Mouse (Mus musculus): ENCODE results near the gene Rgs13. TPM values are rescaled to one million over a fixed set of nuclear protein-coding genes. Genes with fewer than 3 reads are reported as not detected.

The Rgs13 gene
- polyA plus RNA-seq, 1 experiment from 2014 or later: 0.14 TPM

DNA sequence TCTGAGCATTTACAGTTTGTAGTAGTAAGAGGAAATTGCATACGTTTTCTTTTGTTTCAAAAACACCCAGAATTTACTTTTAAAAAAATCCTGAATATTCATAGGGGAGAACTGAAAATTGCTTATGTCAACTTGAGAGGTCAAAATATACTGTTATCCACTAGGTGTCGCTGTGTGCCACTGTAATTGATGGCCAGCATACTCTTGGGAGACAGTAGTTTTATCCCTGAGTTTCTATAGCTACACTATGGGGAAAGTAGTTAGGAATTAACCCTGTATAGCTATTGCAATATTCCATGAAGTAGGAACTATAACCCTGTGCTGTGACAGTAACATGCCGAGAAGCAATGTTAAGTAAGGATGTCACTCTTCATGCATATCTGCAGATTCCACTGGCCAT, 20.5 kb upstream of the Rgs13 start:
- 31% methylated on average over 3 of the region's 3 CpGs for WGBS
- no peaks in the 10 kb centered on the region for H3K27me3 ChIP-seq (ENCODE audit: control insufficient read depth, insufficient read depth, low read length)
- H3K9ac ChIP-seq (replicated peaks; ENCODE audit: low read length): no peak overlapping the region
- H3K4me3 ChIP-seq (ENCODE audit: low read depth, low read length): no peak overlapping the region
- H3K27ac ChIP-seq (replicated peaks; ENCODE audit: low read depth, low read length): no peak overlapping the region
- no peak for ATAC-seq (replicated peaks; ENCODE audit: insufficient number of reproducible peaks, low FRiP score, low TSS enrichment, low read depth)
- H3K4me1 ChIP-seq (ENCODE audit: control insufficient read depth, insufficient read depth, low read length): no peaks in the 10 kb centered on the region
- no peaks in the 10 kb centered on the region for H3K9me3 ChIP-seq (replicated peaks; ENCODE audit: control insufficient read depth, low read length)
- peak; percentile 82 for DNase-seq (ENCODE audit: low spot score)
- H3K4me2 ChIP-seq (ENCODE audit: low read depth, low read length): no peak overlapping the region
- no peaks in the 10 kb centered on the region for H3K36me3 ChIP-seq (replicated peaks; ENCODE audit: control insufficient read depth, insufficient read depth, low read depth, low read length)

DNA sequence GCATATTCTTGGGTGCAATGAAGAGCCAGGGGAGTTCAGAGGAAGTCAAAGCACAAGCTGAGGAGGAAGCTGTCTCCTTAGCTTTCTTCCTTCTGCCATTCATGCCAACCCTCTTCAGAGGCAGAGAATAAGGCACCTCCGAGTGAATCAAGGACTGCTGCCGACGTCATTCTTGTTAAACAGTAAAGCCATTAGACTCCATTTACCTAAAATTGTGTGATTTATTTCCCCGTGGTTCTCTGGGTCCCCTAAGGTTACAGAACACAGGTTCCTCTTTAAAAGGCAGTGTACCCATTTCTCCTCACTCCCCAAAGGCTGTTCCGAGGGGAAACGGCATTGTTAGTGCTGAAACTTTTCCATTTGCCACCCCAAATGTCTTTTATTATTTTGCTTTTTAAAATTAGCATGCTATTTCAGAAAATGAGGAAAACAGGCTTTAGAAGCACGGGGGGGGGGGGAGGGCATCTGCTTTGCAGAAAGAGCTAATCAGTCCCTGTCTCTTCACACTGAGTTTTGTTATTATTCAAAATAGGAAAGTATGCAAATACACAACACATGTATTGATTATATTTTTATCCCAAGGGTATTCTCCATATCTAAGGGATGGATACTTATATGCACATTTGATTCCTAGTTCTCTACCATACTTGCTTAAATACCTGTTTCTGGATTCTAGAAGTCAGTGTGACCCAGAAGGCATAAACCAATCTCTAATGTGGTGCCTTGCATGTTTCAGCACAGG, 9.7 kb upstream of the Rgs13 start:
- H3K9me3 ChIP-seq (replicated peaks; ENCODE audit: control insufficient read depth, low read length): no peaks in the 10 kb centered on the region
- H3K36me3 ChIP-seq (replicated peaks; ENCODE audit: control insufficient read depth, insufficient read depth, low read depth, low read length): no peaks in the 10 kb centered on the region
- no peak for ATAC-seq (replicated peaks; ENCODE audit: insufficient number of reproducible peaks, low FRiP score, low TSS enrichment, low read depth)
- no peak for DNase-seq (ENCODE audit: low spot score)
- WGBS: 55% methylated on average over 7 of the region's 7 CpGs
- no peak overlapping the region for H3K9ac ChIP-seq (replicated peaks; ENCODE audit: low read length)
- no peaks in the 10 kb centered on the region for H3K4me1 ChIP-seq (ENCODE audit: control insufficient read depth, insufficient read depth, low read length)
- H3K4me2 ChIP-seq (ENCODE audit: low read depth, low read length): no peak overlapping the region
- no peak overlapping the region for H3K27ac ChIP-seq (replicated peaks; ENCODE audit: low read depth, low read length)
- no peaks in the 10 kb centered on the region for H3K27me3 ChIP-seq (ENCODE audit: control insufficient read depth, insufficient read depth, low read length)
- H3K4me3 ChIP-seq (ENCODE audit: low read depth, low read length): no peak overlapping the region

DNA sequence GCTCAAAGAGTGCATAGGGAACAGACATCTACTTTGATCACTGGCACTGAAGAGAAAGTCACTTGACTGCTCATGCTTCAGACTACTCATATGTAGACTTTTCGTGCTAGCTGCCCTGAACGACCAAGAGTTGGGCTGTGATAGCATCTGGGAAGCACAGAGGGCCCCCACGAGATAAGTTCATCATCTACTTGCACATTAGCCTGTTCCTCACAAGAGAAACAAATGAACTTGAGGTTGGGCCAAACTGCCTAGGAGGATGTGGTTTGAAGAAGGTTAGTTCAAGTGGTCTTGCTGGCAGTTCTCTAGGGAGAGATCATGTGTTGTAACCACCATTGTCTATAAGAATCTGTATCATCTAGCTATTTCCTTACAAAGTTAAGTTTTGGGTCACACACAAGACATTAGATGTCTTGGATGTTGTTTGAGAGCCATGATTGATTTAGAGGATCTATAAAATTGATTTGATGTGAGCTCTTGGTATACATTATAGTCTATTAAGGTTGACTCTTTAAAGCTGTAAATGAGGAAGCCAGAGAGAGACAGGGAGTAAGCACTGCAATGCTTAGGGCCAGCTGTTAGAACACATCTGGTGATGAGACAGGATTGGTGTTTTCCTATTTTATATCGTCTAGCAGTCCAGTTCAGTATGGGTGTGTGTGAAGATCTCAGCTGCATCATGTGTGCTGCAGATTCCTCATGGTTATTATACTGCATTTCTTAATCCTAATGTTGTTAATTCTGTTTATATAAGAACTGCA, 8.0 kb upstream of the Rgs13 start:
- no peak for ATAC-seq (replicated peaks; ENCODE audit: insufficient number of reproducible peaks, low FRiP score, low TSS enrichment, low read depth)
- Histone ChIP-seq H3K4me2 (ENCODE audit: low read depth, low read length) (no peak overlapping the region), H3K9me3 (replicated peaks; ENCODE audit: control insufficient read depth, low read length) (no peaks in the 10 kb centered on the region), H3K36me3 (replicated peaks; ENCODE audit: control insufficient read depth, insufficient read depth, low read depth, low read length) (no peaks in the 10 kb centered on the region), H3K4me3 (ENCODE audit: low read depth, low read length) (no peak overlapping the region), H3K4me1 (ENCODE audit: control insufficient read depth, insufficient read depth, low read length) (no peaks in the 10 kb centered on the region), H3K27me3 (ENCODE audit: control insufficient read depth, insufficient read depth, low read length) (no peaks in the 10 kb centered on the region), H3K27ac (replicated peaks; ENCODE audit: low read depth, low read length) (no peak overlapping the region), H3K9ac (replicated peaks; ENCODE audit: low read length) (no peak overlapping the region)
- DNase-seq (ENCODE audit: low spot score): no peak
- WGBS: 72% methylated on average over 4 of the region's 4 CpGs

DNA sequence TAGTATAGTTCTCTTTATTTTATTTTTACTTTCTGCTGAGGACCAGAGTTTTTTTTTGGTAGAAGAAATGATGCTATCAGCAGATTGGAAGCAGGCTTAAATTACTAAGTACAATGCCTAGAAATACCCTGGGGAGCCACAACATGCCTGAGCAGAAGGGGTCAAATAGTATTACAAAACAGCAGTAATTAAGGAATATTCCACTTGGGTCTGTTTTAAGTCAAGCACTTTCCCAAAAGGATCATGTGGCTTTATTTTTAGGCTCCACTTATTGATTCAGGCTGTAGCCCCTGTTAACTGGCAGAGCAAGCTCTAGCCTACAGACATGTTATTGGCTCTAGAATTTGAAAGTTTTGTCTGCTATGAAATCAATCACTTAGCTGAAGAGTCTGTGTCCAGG, 6.5 kb upstream of the Rgs13 start:
- Histone ChIP-seq H3K9ac (replicated peaks; ENCODE audit: low read length) (no peak overlapping the region), H3K27me3 (ENCODE audit: control insufficient read depth, insufficient read depth, low read length) (no peaks in the 10 kb centered on the region), H3K9me3 (replicated peaks; ENCODE audit: control insufficient read depth, low read length) (no peaks in the 10 kb centered on the region), H3K36me3 (replicated peaks; ENCODE audit: control insufficient read depth, insufficient read depth, low read depth, low read length) (no peaks in the 10 kb centered on the region), H3K4me1 (ENCODE audit: control insufficient read depth, insufficient read depth, low read length) (no peaks in the 10 kb centered on the region), H3K4me2 (ENCODE audit: low read depth, low read length) (no peak overlapping the region), H3K4me3 (ENCODE audit: low read depth, low read length) (no peak overlapping the region), H3K27ac (replicated peaks; ENCODE audit: low read depth, low read length) (no peak overlapping the region)
- peak; percentile 76 for DNase-seq (ENCODE audit: low spot score)
- peak; percentile 79 for ATAC-seq (replicated peaks; ENCODE audit: insufficient number of reproducible peaks, low FRiP score, low TSS enrichment, low read depth)

DNA sequence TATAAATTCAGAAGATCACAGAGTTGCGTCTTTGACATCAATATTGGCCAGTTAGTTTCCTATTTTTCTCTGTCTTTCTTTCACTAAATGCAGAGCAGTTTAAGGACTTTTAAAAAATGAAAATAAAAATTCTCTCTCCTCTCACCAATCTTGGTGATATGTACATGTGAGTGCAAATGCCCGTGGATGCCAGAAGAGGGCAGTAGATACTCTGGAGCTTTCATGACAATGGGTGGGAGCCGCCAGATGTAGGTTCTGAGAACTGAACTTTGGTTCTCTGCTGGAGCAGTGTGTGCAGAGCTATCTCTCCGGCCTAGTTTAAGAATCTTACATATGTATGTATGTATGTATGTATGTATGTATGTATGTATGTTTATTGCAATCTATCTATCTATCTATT, 2.4 kb upstream of the Rgs13 start:
- no peak overlapping the region for H3K27ac ChIP-seq (replicated peaks; ENCODE audit: low read depth, low read length)
- no peaks in the 10 kb centered on the region for H3K4me1 ChIP-seq (ENCODE audit: control insufficient read depth, insufficient read depth, low read length)
- no peaks in the 10 kb centered on the region for H3K9me3 ChIP-seq (replicated peaks; ENCODE audit: control insufficient read depth, low read length)
- H3K27me3 ChIP-seq (ENCODE audit: control insufficient read depth, insufficient read depth, low read length): no peaks in the 10 kb centered on the region
- no peak for ATAC-seq (replicated peaks; ENCODE audit: insufficient number of reproducible peaks, low FRiP score, low TSS enrichment, low read depth)
- 93% methylated on average over 4 of the region's 4 CpGs for WGBS
- DNase-seq (ENCODE audit: low spot score): no peak
- no peak overlapping the region for H3K9ac ChIP-seq (replicated peaks; ENCODE audit: low read length)
- H3K4me2 ChIP-seq (ENCODE audit: low read depth, low read length): no peak overlapping the region
- H3K36me3 ChIP-seq (replicated peaks; ENCODE audit: control insufficient read depth, insufficient read depth, low read depth, low read length): no peaks in the 10 kb centered on the region
- H3K4me3 ChIP-seq (ENCODE audit: low read depth, low read length): no peak overlapping the region

DNA sequence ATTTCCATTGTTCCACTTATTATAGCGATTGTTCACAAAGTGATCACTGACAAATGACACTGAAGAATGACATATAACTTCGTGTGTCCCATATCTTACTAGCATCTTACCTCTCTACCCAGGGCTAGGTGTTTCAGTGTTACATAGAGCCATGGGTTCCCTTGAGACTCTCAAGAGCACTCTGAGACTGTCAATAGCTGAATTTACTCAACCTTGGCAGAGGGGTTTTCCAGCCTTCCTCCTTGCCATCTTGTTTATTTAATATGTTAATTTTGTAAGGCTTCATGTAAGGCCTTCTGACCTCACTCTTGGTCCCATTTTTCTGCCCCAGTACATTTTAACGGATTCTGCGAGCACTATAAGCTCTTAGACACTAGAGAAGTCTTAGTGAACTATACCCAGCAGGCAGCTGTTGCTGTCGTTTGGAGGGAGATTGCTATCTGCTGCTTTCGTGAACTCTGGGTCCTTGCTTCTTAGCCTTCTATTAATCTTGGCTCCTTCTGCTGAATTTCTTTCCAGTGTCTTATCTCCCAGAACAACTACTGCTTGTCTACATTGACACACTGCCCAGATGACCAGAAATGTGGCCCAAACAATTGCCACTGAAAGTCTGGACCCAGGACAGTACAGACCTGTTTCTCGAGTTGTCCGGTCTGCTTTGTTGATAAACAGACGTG, 1.2 kb upstream of the Rgs13 start:
- Histone ChIP-seq H3K4me3 (ENCODE audit: low read depth, low read length) (no peak overlapping the region), H3K4me2 (ENCODE audit: low read depth, low read length) (no peak overlapping the region), H3K9me3 (replicated peaks; ENCODE audit: control insufficient read depth, low read length) (no peaks in the 10 kb centered on the region), H3K4me1 (ENCODE audit: control insufficient read depth, insufficient read depth, low read length) (no peaks in the 10 kb centered on the region), H3K9ac (replicated peaks; ENCODE audit: low read length) (no peak overlapping the region), H3K27me3 (ENCODE audit: control insufficient read depth, insufficient read depth, low read length) (no peaks in the 10 kb centered on the region), H3K36me3 (replicated peaks; ENCODE audit: control insufficient read depth, insufficient read depth, low read depth, low read length) (no peaks in the 10 kb centered on the region), H3K27ac (replicated peaks; ENCODE audit: low read depth, low read length) (no peak overlapping the region)
- DNase-seq (ENCODE audit: low spot score) (no peak), ATAC-seq (replicated peaks; ENCODE audit: insufficient number of reproducible peaks, low FRiP score, low TSS enrichment, low read depth) (no peak)
- 75% methylated on average over 9 of the region's 9 CpGs for WGBS

DNA sequence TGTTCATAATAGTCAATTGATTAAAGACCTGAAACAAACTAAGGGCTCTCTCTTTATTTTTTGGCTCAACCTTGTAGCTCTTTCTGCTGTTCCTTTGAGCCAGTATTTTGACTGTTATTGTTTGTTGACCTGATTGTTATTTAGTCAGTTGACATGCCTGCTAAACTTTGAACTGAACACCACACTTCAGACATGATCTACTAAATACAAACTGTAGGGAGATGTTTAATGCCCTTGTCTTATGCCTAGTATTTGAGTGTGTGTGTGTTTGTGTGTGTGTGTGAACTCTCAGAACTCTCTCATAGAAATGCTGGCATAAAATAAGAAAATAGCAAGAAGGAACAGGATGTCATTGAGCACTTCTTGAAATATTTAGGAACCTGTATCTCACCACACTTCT, 448 bp upstream of the Rgs13 start:
- H3K27me3 ChIP-seq (ENCODE audit: control insufficient read depth, insufficient read depth, low read length): no peaks in the 10 kb centered on the region
- no peak overlapping the region for H3K4me2 ChIP-seq (ENCODE audit: low read depth, low read length)
- no peak overlapping the region for H3K9ac ChIP-seq (replicated peaks; ENCODE audit: low read length)
- no peaks in the 10 kb centered on the region for H3K4me1 ChIP-seq (ENCODE audit: control insufficient read depth, insufficient read depth, low read length)
- no peak for ATAC-seq (replicated peaks; ENCODE audit: insufficient number of reproducible peaks, low FRiP score, low TSS enrichment, low read depth)
- no peaks in the 10 kb centered on the region for H3K9me3 ChIP-seq (replicated peaks; ENCODE audit: control insufficient read depth, low read length)
- H3K4me3 ChIP-seq (ENCODE audit: low read depth, low read length): no peak overlapping the region
- H3K36me3 ChIP-seq (replicated peaks; ENCODE audit: control insufficient read depth, insufficient read depth, low read depth, low read length): no peaks in the 10 kb centered on the region
- DNase-seq (ENCODE audit: low spot score): no peak
- no peak overlapping the region for H3K27ac ChIP-seq (replicated peaks; ENCODE audit: low read depth, low read length)

DNA sequence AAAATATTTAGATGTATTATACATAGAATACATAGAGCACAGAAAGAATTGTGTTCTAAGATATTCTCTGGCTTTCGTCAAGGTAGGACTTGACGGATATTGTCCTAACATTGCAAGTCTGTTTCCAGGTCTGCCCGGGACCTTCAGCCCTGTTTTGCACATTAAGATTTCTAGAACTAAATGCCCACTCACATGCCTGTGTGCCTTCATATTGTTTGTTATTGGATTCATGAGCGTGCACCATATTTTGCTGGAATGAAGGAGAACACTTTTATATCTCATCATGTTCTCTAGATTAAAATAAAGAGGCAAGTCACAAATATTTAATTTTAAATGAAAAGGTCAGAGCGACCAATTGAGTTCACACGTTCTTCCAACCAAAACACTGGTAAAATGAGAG, 2.4 kb downstream of the Rgs13 start:
- H3K36me3 ChIP-seq (replicated peaks; ENCODE audit: control insufficient read depth, insufficient read depth, low read depth, low read length): no peaks in the 10 kb centered on the region
- H3K4me2 ChIP-seq (ENCODE audit: low read depth, low read length): no peak overlapping the region
- no peak overlapping the region for H3K4me3 ChIP-seq (ENCODE audit: low read depth, low read length)
- H3K27me3 ChIP-seq (ENCODE audit: control insufficient read depth, insufficient read depth, low read length): no peaks in the 10 kb centered on the region
- no peak overlapping the region for H3K9ac ChIP-seq (replicated peaks; ENCODE audit: low read length)
- 88% methylated on average over 6 of the region's 6 CpGs for WGBS
- H3K9me3 ChIP-seq (replicated peaks; ENCODE audit: control insufficient read depth, low read length): no peaks in the 10 kb centered on the region
- no peak overlapping the region for H3K27ac ChIP-seq (replicated peaks; ENCODE audit: low read depth, low read length)
- ATAC-seq (replicated peaks; ENCODE audit: insufficient number of reproducible peaks, low FRiP score, low TSS enrichment, low read depth): no peak
- no peaks in the 10 kb centered on the region for H3K4me1 ChIP-seq (ENCODE audit: control insufficient read depth, insufficient read depth, low read length)
- DNase-seq (ENCODE audit: low spot score): no peak

All from embryonic facial prominence, embryonic 11.5 days (tissue).